Mouse (Mus musculus) kidney, adult 2 months (tissue): ENCODE data around the gene Bdkrb1.

Source experiments
- CTCF ChIP-seq: fragments of 200-500 bp; conservative IDR thresholded peaks from 2 replicates; pipeline ENCODE4 v1.5.1; 2011; ENCODE audit warnings: low read depth, mild to moderate bottlenecking, control low read depth, low read length, moderate library complexity, mixed read lengths; ENCODE audit not compliant: insufficient read depth, insufficient read length
- POLR2A ChIP-seq: fragments of 200-500 bp; IDR thresholded peaks from one replicate; pipeline ENCODE4 v1.6.1; 2011; ENCODE audit warnings: low read depth, low read length, control low read depth

GRCm38 (mm10) chr12:105572622-105573021 is 30.3 kb upstream of the Bdkrb1 start:
- no peak for TF ChIP-seq CTCF
- TF ChIP-seq POLR2A = no peak
